Mouse (Mus musculus) kidney, adult 2 months (tissue): ENCODE data around the gene Scd2.

ENCODE experiments used
- CTCF ChIP-seq: fragments of 200-500 bp; conservative IDR thresholded peaks from 2 replicates; pipeline ENCODE4 v1.5.1; 2011; ENCODE audit warnings: low read depth, mild to moderate bottlenecking, control low read depth, low read length, moderate library complexity, mixed read lengths; ENCODE audit not compliant: insufficient read depth, insufficient read length
- POLR2A ChIP-seq: fragments of 200-500 bp; IDR thresholded peaks from one replicate; pipeline ENCODE4 v1.6.1; 2011; ENCODE audit warnings: low read depth, low read length, control low read depth

DNA sequence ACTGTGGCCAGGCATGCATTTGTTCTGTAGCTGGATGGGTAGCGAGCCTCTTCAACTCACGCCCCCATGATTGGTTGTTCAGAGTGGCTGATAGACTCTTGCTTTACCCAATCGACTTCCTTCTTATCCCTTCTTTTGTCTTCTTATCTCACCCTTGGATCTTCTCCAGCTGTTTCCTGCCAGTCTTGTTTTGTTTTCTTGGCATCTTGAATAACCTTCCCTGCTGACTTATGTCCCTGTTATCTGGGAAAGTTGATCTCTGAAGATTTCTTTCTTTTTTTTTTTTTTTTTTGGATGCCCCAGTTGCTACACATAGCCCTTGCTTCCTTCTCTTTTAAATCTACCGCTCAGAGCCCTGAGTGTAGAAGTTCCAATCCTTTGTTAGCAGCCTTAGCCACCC is 34.0 kb upstream of the Scd2 start:
- TF ChIP-seq POLR2A = no peak
- no peak for TF ChIP-seq CTCF
